In genomic region chr2:166355944-166356343, GRCm38 (mm10) we compare ENCODE assay signal across 21 mouse cellular contexts.
DNase-seq lines count a peak whose midpoint lies in the region; ATAC-seq and TF ChIP-seq lines count a peak whose summit lies in the region.
"Had no signal": no experiment of that assay in that cellular context is flagged by ENCODE, and none has a peak within 500 bp of the region (broad histone marks: within the 10 kb centered on the region; RNA-seq: fewer than 3 reads in every experiment).

No protein-coding gene starts in this region.

- 39% methylated on average over 7 of the region's 7 CpGs for WGBS in kidney, postnatal 0 days
- WGBS in neural tube, embryonic 13.5 days = 56% methylated on average over 7 of the region's 7 CpGs

- TF ChIP-seq CTCF in kidney, postnatal 0 days (IDR thresholded peaks at IDR 0.05; ENCODE audit: low read depth) = no peak
- no peak for TF ChIP-seq CTCF in brain, embryonic 14.5 days (IDR thresholded peaks at IDR 0.05; ENCODE audit: borderline replicate concordance, extremely low read depth, insufficient read depth, insufficient read length)

- H3K27me3 ChIP-seq in kidney, postnatal 0 days (ENCODE audit: insufficient read depth, low read length) = no peaks in the 10 kb centered on the region
- H3K27me3 ChIP-seq in neural tube, embryonic 13.5 days = peaks cover 34% of the 10 kb centered on the region
- H3K27me3 ChIP-seq: embryonic facial prominence, embryonic 12.5 days; limb, embryonic 12.5 days; liver, embryonic 12.5 days had no signal

- no peaks in the 10 kb centered on the region for H3K36me3 ChIP-seq in kidney, postnatal 0 days (ENCODE audit: insufficient read depth, low read length)
- no peaks in the 10 kb centered on the region for H3K36me3 ChIP-seq in neural tube, embryonic 13.5 days
- H3K36me3 ChIP-seq: embryonic facial prominence, embryonic 12.5 days; hindbrain, embryonic 15.5 days; limb, embryonic 12.5 days; liver, embryonic 12.5 days; midbrain, embryonic 10.5 days had no signal

- no peak for TF ChIP-seq POLR2A in brain, embryonic 14.5 days (IDR thresholded peaks at IDR 0.05; ENCODE audit: borderline replicate concordance, extremely low read depth, insufficient read depth, insufficient read length, poor library complexity, severe bottlenecking)

- 0 out of 2 replicates have a peak, but pooled peaks have one; percentile 14 for ATAC-seq in frontal cortex, adult (ENCODE audit: low TSS enrichment)
- ATAC-seq in kidney, postnatal 0 days (replicated peaks; ENCODE audit: low FRiP score, low read depth) = peak; percentile 40; the same call in 1 of the 2 replicates
- no peak for ATAC-seq in neural tube, embryonic 13.5 days (ENCODE audit: low read depth)
- ATAC-seq: forebrain, embryonic 16.5 days; intestine, postnatal 0 days; liver, embryonic 12.5 days had no signal

- H3K9me3 ChIP-seq in kidney, postnatal 0 days (replicated peaks; ENCODE audit: low read length) = no peaks in the 10 kb centered on the region
- H3K9me3 ChIP-seq in neural tube, embryonic 13.5 days = no peaks in the 10 kb centered on the region
- H3K9me3 ChIP-seq: embryonic facial prominence, embryonic 12.5 days; hindbrain, embryonic 15.5 days; limb, embryonic 12.5 days; liver, embryonic 12.5 days; midbrain, embryonic 10.5 days had no signal

- no peak for DNase-seq in frontal cortex, adult 2 months (ENCODE audit: extremely low spot score in 1 of 2, low spot score in 1 of 2)
- DNase-seq in kidney, postnatal 0 days (ENCODE audit: low spot score) = peak; percentile 70
- DNase-seq in kidney, adult 8-10 months = no peak
- no peak for DNase-seq in neural tube, embryonic 10.5 days (ENCODE audit: extremely low spot score, low spot score)
- DNase-seq in brain, embryonic 14.5 days (ENCODE audit: low read depth) = peak; percentile 75
- no peak for DNase-seq in embryo, embryonic 10 days (ENCODE audit: low spot score)
- DNase-seq: adrenal gland, postnatal 36 days; cerebellum, adult 2 months; lung, adult 2 months; right cerebral cortex, postnatal 4 days; thymus, adult 2 months had no signal

- H3K4me3 ChIP-seq in kidney, postnatal 0 days (replicated peaks; ENCODE audit: low read depth, low read length) = no peak overlapping the region
- H3K4me3 ChIP-seq in neural tube, embryonic 13.5 days = no peak overlapping the region
- H3K4me3 ChIP-seq: embryonic facial prominence, embryonic 12.5 days; hindbrain, embryonic 15.5 days; left cerebral cortex, adult 2 months; limb, embryonic 12.5 days; liver, embryonic 12.5 days; midbrain, embryonic 10.5 days had no signal

- no peak overlapping the region for H3K4me2 ChIP-seq in kidney, postnatal 0 days (ENCODE audit: low read length)
- no peak overlapping the region for H3K4me2 ChIP-seq in neural tube, embryonic 13.5 days
- H3K4me2 ChIP-seq: embryonic facial prominence, embryonic 12.5 days; hindbrain, embryonic 15.5 days; limb, embryonic 12.5 days; liver, embryonic 12.5 days had no signal

- 0 out of 2 replicates have a peak, but pooled peaks cover 13% of the 10 kb centered on the region for H3K4me1 ChIP-seq in kidney, postnatal 0 days (replicated peaks; ENCODE audit: insufficient read depth, low read length)
- H3K4me1 ChIP-seq in neural tube, embryonic 13.5 days (replicated peaks) = peaks cover 57% of the 10 kb centered on the region

- no peak overlapping the region for H3K9ac ChIP-seq in kidney, postnatal 0 days (ENCODE audit: low read depth, low read length)
- no peak overlapping the region for H3K9ac ChIP-seq in neural tube, embryonic 13.5 days
- H3K9ac ChIP-seq: embryonic facial prominence, embryonic 12.5 days; hindbrain, embryonic 15.5 days; limb, embryonic 12.5 days; liver, embryonic 12.5 days had no signal

- no peak overlapping the region for H3K27ac ChIP-seq in kidney, postnatal 0 days
- H3K27ac ChIP-seq in neural tube, embryonic 13.5 days (replicated peaks) = 0 out of 2 replicates have a peak overlapping the region, but pooled peaks have one; percentile 23
- H3K27ac ChIP-seq: embryonic facial prominence, embryonic 12.5 days; hindbrain, embryonic 15.5 days; left cerebral cortex, adult 2 months; limb, embryonic 12.5 days; liver, embryonic 12.5 days; midbrain, embryonic 10.5 days had no signal

Comparison
In these comparisons a context has a peak if more than half of its experiments do, and no peak if none do; other contexts are left out.
1. DNase-seq: peak in kidney, postnatal 0 days (single experiment) and brain, embryonic 14.5 days (single experiment); none in frontal cortex, adult 2 months (0 of 2), kidney, adult 8-10 months (0 of 2), neural tube, embryonic 10.5 days (single experiment) and embryo, embryonic 10 days (single experiment).